Comparison of ENCODE assay signal across 9 mouse cellular contexts in genomic region chr7:44985595-44986191, GRCm38 (mm10). TPM values are rescaled to one million over a fixed set of nuclear protein-coding genes. Genes with fewer than 3 reads are reported as not detected.
A peak's percentile ranks its signal among the peaks of the same experiment; 100 is the strongest.
DNase-seq lines count a peak whose midpoint lies in the region; ATAC-seq lines count a peak whose summit lies in the region.
"Had no signal": no experiment of that assay in that cellular context is flagged by ENCODE, and none has a peak within 500 bp of the region (broad histone marks: within the 10 kb centered on the region; RNA-seq: fewer than 3 reads in every experiment).

No protein-coding gene starts in this region.

- peak overlapping the region; percentile 97 for H3K9ac ChIP-seq in hindbrain, embryonic 15.5 days

- peak overlapping the region; percentile 96 for H3K27ac ChIP-seq in hindbrain, embryonic 15.5 days (replicated peaks)

- H3K4me1 ChIP-seq in erythroblast, embryonic 14.5 days (ENCODE audit: control insufficient read depth): peaks cover 53% of the 10 kb centered on the region
- H3K4me1 ChIP-seq in hindbrain, embryonic 15.5 days (replicated peaks): peaks cover 40% of the 10 kb centered on the region

- intact Hi-C loops in left cerebral cortex, postnatal 25 days (cut with DNase I): no loop called here

- H3K27me3 ChIP-seq in erythroblast, embryonic 14.5 days (ENCODE audit: control insufficient read depth): no peaks in the 10 kb centered on the region
- H3K27me3 ChIP-seq in hindbrain, embryonic 15.5 days: no peaks in the 10 kb centered on the region
- H3K27me3 ChIP-seq: Patski had no signal

- peak; percentile 78 for DNase-seq in cerebellum, adult 9-10 months
- peak; percentile 64 for DNase-seq in gastrocnemius, adult 18-20 months (ENCODE audit: low spot score)
- DNase-seq in left cerebral cortex, postnatal 25 days (ENCODE audit: low spot score in 2 of 2): peak; percentile 47 to 62
- DNase-seq in mesoderm, embryonic 11.5 days (ENCODE audit: low read depth, low spot score): peak; percentile 91
- DNase-seq in right cerebral cortex, postnatal 4 days: peak; percentile 71

- H3K4me2 ChIP-seq in hindbrain, embryonic 15.5 days: peak overlapping the region; percentile 74

- peak overlapping the region; percentile 87 for H3K4me3 ChIP-seq in erythroblast, embryonic 14.5 days (replicated peaks)
- peak overlapping the region; percentile 89 for H3K4me3 ChIP-seq in hindbrain, embryonic 15.5 days

- ATAC-seq in erythroblast, adult 5-6 weeks (replicated peaks; ENCODE audit: low FRiP score, poor library complexity, severe bottlenecking): no peak
- ATAC-seq in hindbrain, embryonic 15.5 days (ENCODE audit: low FRiP score, low read depth): peak; percentile 1; the same call in 1 of the 2 replicates

- H3K36me3 ChIP-seq in erythroblast, embryonic 14.5 days (ENCODE audit: control insufficient read depth): peaks cover 40% of the 10 kb centered on the region
- peaks cover 16% of the 10 kb centered on the region for H3K36me3 ChIP-seq in hindbrain, embryonic 15.5 days

- under 1% methylated on average over 41 of the region's 45 CpGs for WGBS in hindbrain, embryonic 15.5 days

- H3K9me3 ChIP-seq in erythroblast, embryonic 14.5 days (ENCODE audit: control insufficient read depth, low read length): no peaks in the 10 kb centered on the region
- no peaks in the 10 kb centered on the region for H3K9me3 ChIP-seq in hindbrain, embryonic 15.5 days

RNA-seq across cellular contexts. Expression of gene Prmt1, which starts 0.7 kb away (rescaled TPM):
- 4.3 and 4.9 TPM in 2 replicates for polyA plus RNA-seq in erythroblast, embryonic 14.5 days (2012)
- 21.7 and 73.4 TPM in 2 replicates for total RNA-seq in erythroblast, adult 5-6 weeks (2015; ENCODE audit: low replicate concordance)
- 9.2 and 30.6 TPM in 2 replicates for total RNA-seq in erythroblast, adult 5-6 weeks (2017; ENCODE audit: low replicate concordance)
- total RNA-seq in gastrocnemius, adult 18-20 months (2021): 100 to 1,000 TPM; 119 to 139 TPM
- polyA plus RNA-seq in hindbrain, embryonic 15.5 days (2015; fragmentation: Nextera tagmentation; extraction: Ambion mirVana): 584 and 590 TPM in 2 replicates
- 100 to 1,000 TPM; 140 to 163 TPM for total RNA-seq in left cerebral cortex, postnatal 25 days (2021)

RNA-seq across cellular contexts. Expression of gene Cpt1c, which starts 11.0 kb away (rescaled TPM):
- 0.05 and 0.07 TPM in 2 replicates for polyA plus RNA-seq in erythroblast, embryonic 14.5 days (2012)
- total RNA-seq in erythroblast, adult 5-6 weeks (2015; ENCODE audit: low replicate concordance): 0.19 and 1.5 TPM in 2 replicates
- 0.28 and 0.51 TPM in 2 replicates for total RNA-seq in erythroblast, adult 5-6 weeks (2017; ENCODE audit: low replicate concordance)
- 1 to 10 TPM in 1 of 2 experiments, under 1 TPM in 1; 0.64 to 1.4 TPM for total RNA-seq in gastrocnemius, adult 18-20 months (2021)
- 56.1 and 58.1 TPM in 2 replicates for polyA plus RNA-seq in hindbrain, embryonic 15.5 days (2015; fragmentation: Nextera tagmentation; extraction: Ambion mirVana)
- total RNA-seq in left cerebral cortex, postnatal 25 days (2021): 10 to 100 TPM; 89.3 to 95.9 TPM

RNA-seq across cellular contexts. Expression of gene Irf3, which starts 11.8 kb away (rescaled TPM):
- polyA plus RNA-seq in erythroblast, embryonic 14.5 days (2012): 10.4 and 10.6 TPM in 2 replicates
- 15.5 and 24.2 TPM in 2 replicates for total RNA-seq in erythroblast, adult 5-6 weeks (2015; ENCODE audit: low replicate concordance)
- total RNA-seq in erythroblast, adult 5-6 weeks (2017; ENCODE audit: low replicate concordance): 17.0 and 34.1 TPM in 2 replicates
- 10 to 100 TPM; 15.0 to 19.1 TPM for total RNA-seq in gastrocnemius, adult 18-20 months (2021)
- 57.4 and 58.1 TPM in 2 replicates for polyA plus RNA-seq in hindbrain, embryonic 15.5 days (2015; fragmentation: Nextera tagmentation; extraction: Ambion mirVana)
- 10 to 100 TPM; 31.4 to 42.7 TPM for total RNA-seq in left cerebral cortex, postnatal 25 days (2021)

RNA-seq across cellular contexts. Expression of gene Bcl2l12, which starts 12.8 kb away (rescaled TPM):
- polyA plus RNA-seq in erythroblast, embryonic 14.5 days (2012): 6.1 and 6.4 TPM in 2 replicates
- total RNA-seq in erythroblast, adult 5-6 weeks (2015; ENCODE audit: low replicate concordance): 2.9 and 9.6 TPM in 2 replicates
- total RNA-seq in erythroblast, adult 5-6 weeks (2017; ENCODE audit: low replicate concordance): 1.3 and 2.5 TPM in 2 replicates
- 1 to 10 TPM; 8.4 to 8.5 TPM for total RNA-seq in gastrocnemius, adult 18-20 months (2021)
- polyA plus RNA-seq in hindbrain, embryonic 15.5 days (2015; fragmentation: Nextera tagmentation; extraction: Ambion mirVana): 12.8 and 13.3 TPM in 2 replicates
- 1 to 10 TPM; 2.7 TPM for total RNA-seq in left cerebral cortex, postnatal 25 days (2021)

RNA-seq across cellular contexts. Expression of gene Scaf1, which starts 30.5 kb away (rescaled TPM):
- 29.6 and 31.0 TPM in 2 replicates for polyA plus RNA-seq in erythroblast, embryonic 14.5 days (2012)
- total RNA-seq in erythroblast, adult 5-6 weeks (2015; ENCODE audit: low replicate concordance): 7.9 and 10.7 TPM in 2 replicates
- total RNA-seq in erythroblast, adult 5-6 weeks (2017; ENCODE audit: low replicate concordance): 9.8 and 10.0 TPM in 2 replicates
- total RNA-seq in gastrocnemius, adult 18-20 months (2021): 10 to 100 TPM; 41.3 to 46.2 TPM
- 49.8 and 56.5 TPM in 2 replicates for polyA plus RNA-seq in hindbrain, embryonic 15.5 days (2015; fragmentation: Nextera tagmentation; extraction: Ambion mirVana)
- 100 to 1,000 TPM; 161 to 163 TPM for total RNA-seq in left cerebral cortex, postnatal 25 days (2021)

Comparison
In these comparisons a context has a peak if more than half of its experiments do, and no peak if none do; other contexts are left out.
1. RNA of gene Cpt1c, which starts 11.0 kb away (total RNA-seq): 89.3 to 95.9 TPM in left cerebral cortex, postnatal 25 days; 0.64 to 1.4 TPM in gastrocnemius, adult 18-20 months and 0.19 to 1.5 TPM in erythroblast, adult 5-6 weeks; every median in the first group is over 10 times any median in the second.
2. Peak in every context shown above with its lines, with median percentiles within 50 percentile points of each other: DNase-seq.